Mouse (Mus musculus) intestine, embryonic 16.5 days (tissue): ENCODE data around the gene Tmub1. TPM values are rescaled to one million over a fixed set of nuclear protein-coding genes. Genes with fewer than 3 reads are reported as not detected.

ENCODE experiments used
- ATAC-seq: fragments of 200-750 bp; cut with Nextera tagmentation; 2 replicates; pipeline ENCODE4 v1.8.0; 2017; ENCODE audit warnings: moderate TSS enrichment, moderate library complexity
- H3K27ac ChIP-seq: fragments of 300-500 bp; sonication (generic); 2 replicates; pipeline ENCODE4 v1.5.1; 2014; ENCODE audit warnings: mild to moderate bottlenecking, low read length
- H3K27me3 ChIP-seq: fragments of 300-500 bp; sonication (generic); replicated peaks from 2 replicates; pipeline ENCODE4 v1.6.1; 2014; ENCODE audit warnings: low read length, control low read depth, mixed read lengths; ENCODE audit not compliant: control insufficient read depth, insufficient read depth
- H3K36me3 ChIP-seq: fragments of 300-500 bp; sonication (generic); 2 replicates; pipeline ENCODE4 v1.6.1; 2014; ENCODE audit warnings: low read length, control low read depth; ENCODE audit not compliant: control insufficient read depth, insufficient read depth
- H3K4me1 ChIP-seq: fragments of 300-500 bp; sonication (generic); 2 replicates; pipeline ENCODE4 v1.6.1; 2014; ENCODE audit warnings: low read length, control low read depth, mixed read lengths; ENCODE audit not compliant: control insufficient read depth, insufficient read depth
- H3K4me2 ChIP-seq: fragments of 300-500 bp; sonication (generic); 2 replicates; pipeline ENCODE4 v1.6.1; 2014; ENCODE audit warnings: low read depth, low read length, control low read depth
- H3K4me3 ChIP-seq: fragments of 300-500 bp; sonication (generic); 2 replicates; pipeline ENCODE4 v1.5.1; 2014; ENCODE audit warnings: mild to moderate bottlenecking, low read length
- H3K9ac ChIP-seq: fragments of 300-500 bp; sonication (generic); 2 replicates; pipeline ENCODE4 v1.6.1; 2014; ENCODE audit warnings: low read depth, low read length
- H3K9me3 ChIP-seq: fragments of 300-500 bp; sonication (generic); 2 replicates; pipeline ENCODE4 v1.6.1; 2016; ENCODE audit warnings: low read length, control low read depth; ENCODE audit not compliant: control insufficient read depth
- WGBS: fragments of 180-500 bp; shearing (Covaris S2); extraction: QIAGEN DNeasy Blood & Tissue Kit; methylation state at CpG from one replicate; pipeline ENCODE4 v1.1.7; 2014; 5-methylcytosine and 5-hydroxymethylcytosine counted together
- polyA plus RNA-seq: library from polyadenylated mRNA; unstranded; fragments of >200 nt; fragmentation: Nextera tagmentation; extraction: Ambion mirVana; gene quantifications from 2 replicates; pipeline ENCODE4 v1.2.1, GENCODE M21; 2015

Tmub1 gene
- polyA plus RNA-seq, 1 experiment from 2014 or later = 28.7 TPM

- 66% methylated on average over 12 of the region's 12 CpGs for WGBS
- no peak overlapping the region for H3K4me2 ChIP-seq
- H3K4me1 ChIP-seq = 0 out of 2 replicates have a peak, but pooled peaks cover 3% of the 10 kb centered on the region
- ATAC-seq = no peak
- no peak overlapping the region for H3K9ac ChIP-seq
- no peak overlapping the region for H3K4me3 ChIP-seq
- H3K36me3 ChIP-seq = no peaks in the 10 kb centered on the region
- no peak overlapping the region for H3K27ac ChIP-seq
- no peaks in the 10 kb centered on the region for H3K27me3 ChIP-seq
- H3K9me3 ChIP-seq = no peaks in the 10 kb centered on the region
These were observed 19.1 kb upstream of the Tmub1 start for GRCm38 (mm10) chr5:24466762-24467161.

GRCm38 (mm10) chr5:24455613-24456012 lies 8.0 kb upstream of the Tmub1 start:
- no peaks in the 10 kb centered on the region for H3K9me3 ChIP-seq
- WGBS = 67% methylated on average over 7 of the region's 7 CpGs
- H3K36me3 ChIP-seq = no peaks in the 10 kb centered on the region
- H3K27me3 ChIP-seq = no peaks in the 10 kb centered on the region
- no peak overlapping the region for H3K4me3 ChIP-seq
- ATAC-seq = no peak
- H3K4me1 ChIP-seq = peaks cover 40% of the 10 kb centered on the region
- H3K4me2 ChIP-seq = peak overlapping the region; percentile 7; the same call in 1 of the 2 replicates
- 0 out of 2 replicates have a peak overlapping the region, but pooled peaks have one; percentile 24 for H3K9ac ChIP-seq
- H3K27ac ChIP-seq = peak overlapping the region; percentile 50; the same call in 1 of the 2 replicates

- 0 out of 2 replicates have a peak overlapping the region, but pooled peaks have one; percentile 24 for H3K9ac ChIP-seq
- H3K4me2 ChIP-seq = peak overlapping the region; percentile 7; the same call in 1 of the 2 replicates
- H3K36me3 ChIP-seq = no peaks in the 10 kb centered on the region
- no peaks in the 10 kb centered on the region for H3K9me3 ChIP-seq
- no peaks in the 10 kb centered on the region for H3K27me3 ChIP-seq
- peak overlapping the region; percentile 50; the same call in 1 of the 2 replicates for H3K27ac ChIP-seq
- no peak for ATAC-seq
- H3K4me1 ChIP-seq = peaks cover 40% of the 10 kb centered on the region
- no peak overlapping the region for H3K4me3 ChIP-seq
- WGBS = 69% methylated on average over 3 of the region's 3 CpGs
These were observed 7.4 kb upstream of the Tmub1 start for GRCm38 (mm10) chr5:24455076-24455475.

GRCm38 (mm10) chr5:24453985-24454303 lies 6.3 kb upstream of the Tmub1 start:
- Histone ChIP-seq H3K9me3 (no peaks in the 10 kb centered on the region), H3K36me3 (no peaks in the 10 kb centered on the region), H3K9ac (no peak overlapping the region), H3K4me3 (no peak overlapping the region), H3K27me3 (no peaks in the 10 kb centered on the region), H3K27ac (no peak overlapping the region), H3K4me1 (peaks cover 40% of the 10 kb centered on the region), H3K4me2 (peak overlapping the region; percentile 96)
- WGBS = 14% methylated on average over 2 of the region's 2 CpGs
- ATAC-seq = no peak

GRCm38 (mm10) chr5:24453283-24453984 lies 5.8 kb upstream of the Tmub1 start:
- no peak for ATAC-seq
- peak overlapping the region; percentile 90 for H3K9ac ChIP-seq
- WGBS = 18% methylated on average over 5 of the region's 5 CpGs
- H3K36me3 ChIP-seq = no peaks in the 10 kb centered on the region
- peak overlapping the region; percentile 51 for H3K27ac ChIP-seq
- peaks cover 40% of the 10 kb centered on the region for H3K4me1 ChIP-seq
- peak overlapping the region; percentile 96 for H3K4me2 ChIP-seq
- no peaks in the 10 kb centered on the region for H3K27me3 ChIP-seq
- no peaks in the 10 kb centered on the region for H3K9me3 ChIP-seq
- peak overlapping the region; percentile 93 for H3K4me3 ChIP-seq

- WGBS = under 1% methylated on average over 26 of the region's 29 CpGs
- peak; percentile 21; the same call in 1 of the 2 replicates for ATAC-seq
- Histone ChIP-seq H3K36me3 (no peaks in the 10 kb centered on the region), H3K4me1 (peaks cover 45% of the 10 kb centered on the region), H3K4me3 (peak overlapping the region; percentile 93), H3K27me3 (no peaks in the 10 kb centered on the region), H3K27ac (peak overlapping the region; percentile 89), H3K4me2 (peak overlapping the region; percentile 96), H3K9ac (peak overlapping the region; percentile 90), H3K9me3 (no peaks in the 10 kb centered on the region)
These were observed 5.1 kb upstream of the Tmub1 start for GRCm38 (mm10) chr5:24452691-24453233.

DNA sequence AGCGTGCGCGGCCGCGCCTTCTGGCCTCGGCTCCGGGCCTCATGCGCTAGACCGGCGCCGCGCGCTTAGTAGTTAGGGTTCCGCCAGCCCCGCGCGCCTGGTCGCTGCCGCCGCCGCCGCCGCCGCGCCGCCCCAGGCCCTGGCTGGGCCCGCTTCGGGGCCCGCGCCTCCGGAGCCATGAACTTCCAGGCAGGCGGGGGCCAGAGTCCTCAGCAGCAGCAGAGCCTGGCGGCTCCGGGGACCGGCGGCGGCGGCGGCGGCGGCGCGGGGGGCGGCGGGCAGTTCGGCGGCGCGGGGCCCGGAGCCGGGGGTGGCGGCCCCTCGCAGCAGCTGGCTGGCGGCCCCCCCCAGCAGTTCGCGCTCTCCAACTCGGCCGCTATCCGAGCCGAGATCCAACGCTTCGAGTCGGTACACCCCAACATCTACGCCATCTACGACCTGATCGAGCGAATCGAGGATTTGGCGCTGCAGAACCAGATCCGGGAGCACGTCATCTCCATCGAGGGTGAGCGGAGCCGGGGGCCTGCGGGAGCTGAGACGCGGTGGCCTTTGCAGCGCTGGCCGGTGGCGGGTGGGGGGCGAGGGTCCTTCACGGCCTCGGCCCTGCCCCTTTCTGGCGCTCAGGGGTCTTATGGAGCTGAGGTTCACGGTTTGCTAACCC lies 4.5 kb upstream of the Tmub1 start, which contains the start of gene Agap3:
TSS of gene Agap3 (plus strand) at position 148 of the 661 bp plus-strand sequence.
- H3K27me3 ChIP-seq = no peaks in the 10 kb centered on the region
- ATAC-seq = no peak
- no peaks in the 10 kb centered on the region for H3K36me3 ChIP-seq
- H3K27ac ChIP-seq = peak within 1 kb of the TSS; percentile 91
- H3K9me3 ChIP-seq = no peaks in the 10 kb centered on the region
- peaks cover 48% of the 10 kb centered on the region for H3K4me1 ChIP-seq
- peak within 1 kb of the TSS; percentile 90 for H3K9ac ChIP-seq
- peak within 1 kb of the TSS; percentile 96 for H3K4me2 ChIP-seq
- peak within 1 kb of the TSS; percentile 93 for H3K4me3 ChIP-seq
- under 1% methylated on average over 64 of the region's 85 CpGs for WGBS

GRCm38 (mm10) chr5:24451264-24452029 lies 3.8 kb upstream of the Tmub1 start:
- ATAC-seq = peak; percentile 79
- 4% methylated on average over 55 of the region's 66 CpGs for WGBS
- Histone ChIP-seq H3K4me2 (peak overlapping the region; percentile 96), H3K4me3 (peak overlapping the region; percentile 93), H3K27ac (peak overlapping the region; percentile 91), H3K36me3 (no peaks in the 10 kb centered on the region), H3K9ac (peak overlapping the region; percentile 90), H3K9me3 (no peaks in the 10 kb centered on the region), H3K4me1 (peaks cover 47% of the 10 kb centered on the region), H3K27me3 (no peaks in the 10 kb centered on the region)

DNA sequence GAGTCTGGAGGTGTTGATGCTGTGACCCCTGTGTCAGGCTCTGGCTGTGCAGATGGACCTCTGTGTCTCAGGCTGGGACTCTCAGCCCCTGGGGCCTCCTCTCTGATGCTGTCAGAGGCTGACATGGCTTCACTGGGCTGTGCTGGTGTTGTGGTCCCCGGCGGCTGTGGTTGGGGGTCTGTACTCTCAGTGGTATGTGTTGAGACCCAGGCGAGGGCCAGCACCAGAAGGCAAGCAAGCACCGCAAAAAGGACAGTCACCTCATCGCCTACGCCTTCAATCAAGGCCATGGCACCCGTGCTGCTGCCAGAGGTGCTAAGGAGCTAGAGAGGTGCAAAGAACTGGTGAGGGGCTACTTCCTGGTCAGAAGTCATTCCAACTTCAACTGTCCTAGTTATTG lies 1.0 kb downstream of the Tmub1 start:
- peaks cover 30% of the 10 kb centered on the region for H3K4me1 ChIP-seq
- H3K27me3 ChIP-seq = no peaks in the 10 kb centered on the region
- no peak overlapping the region; the same call in 1 of the 2 replicates for H3K4me2 ChIP-seq
- no peak for ATAC-seq
- 90% methylated on average over 7 of the region's 7 CpGs for WGBS
- H3K9me3 ChIP-seq = no peaks in the 10 kb centered on the region
- no peak overlapping the region; the same call in 1 of the 2 replicates for H3K4me3 ChIP-seq
- H3K9ac ChIP-seq = no peak overlapping the region
- H3K27ac ChIP-seq = no peak overlapping the region
- no peaks in the 10 kb centered on the region; the same call in 1 of the 2 replicates for H3K36me3 ChIP-seq
